Mouse (Mus musculus): ENCODE measurements around the gene Gm17555. TPM values are rescaled to one million over a fixed set of nuclear protein-coding genes. Genes with fewer than 3 reads are reported as not detected.

Gm17555 gene
- not detected in 4 replicates for total RNA-seq (2023; ENCODE audit: inconsistent age)

GRCm38 (mm10) chr2:126214800-126215199 is at the start of gene Gm17555:
Gm17555 (plus strand) TSS chr2:126215100.

Other genes with a start within 250 kb of the Gm17555 start
- gene Fgf7, start 180.4 kb upstream of the Gm17555 start, total RNA-seq (2023; ENCODE audit: inconsistent age) = not detected in 4 replicates
- gene Fam227b, start 63.1 kb upstream of the Gm17555 start, total RNA-seq (2023; ENCODE audit: inconsistent age) = not detected in 4 replicates
- 5.6 to 7.0 TPM (median 6.7 TPM) in 4 replicates for gene Dtwd1, start 63.0 kb upstream of the Gm17555 start, total RNA-seq (2023; ENCODE audit: inconsistent age)

All from B cell, adult (primary cell).